Mouse (Mus musculus): Measurements from ENCODE around the gene Nup210l. TPM values are rescaled to one million over a fixed set of nuclear protein-coding genes. Genes with fewer than 3 reads are reported as not detected.
"Not testable (repeated sequence)": the region's sequence is repeated elsewhere in the genome, so short reads cannot be mapped to it uniquely, and the experiment has no call there.

Gene Nup210l
- polyA plus RNA-seq, 1 experiment from 2014 or later = 0.35 TPM

- Histone ChIP-seq H3K4me3 (ENCODE audit: low read depth, low read length) (no peak overlapping the region), H3K27me3 (ENCODE audit: control insufficient read depth, insufficient read depth, low read length) (no peaks in the 10 kb centered on the region), H3K4me2 (ENCODE audit: low read depth, low read length) (no peak overlapping the region), H3K9me3 (ENCODE audit: control insufficient read depth, low read length) (no peaks in the 10 kb centered on the region), H3K9ac (replicated peaks; ENCODE audit: low read depth, low read length) (no peak overlapping the region), H3K4me1 (ENCODE audit: control insufficient read depth, insufficient read depth, low read length) (peaks cover 11% of the 10 kb centered on the region), H3K27ac (ENCODE audit: low read depth, low read length) (no peak overlapping the region), H3K36me3 (ENCODE audit: control insufficient read depth, insufficient read depth, low read length) (peaks cover 4% of the 10 kb centered on the region; the same call in 1 of the 2 replicates)
- WGBS = 94% methylated on average over 6 of the region's 6 CpGs
- ATAC-seq (ENCODE audit: low read depth) = no peak
These were observed 146.9 kb downstream of the Nup210l start for GRCm38 (mm10) chr3:90250791-90251190.

- H3K4me2 ChIP-seq (ENCODE audit: low read depth, low read length); H3K27me3 ChIP-seq (ENCODE audit: control insufficient read depth, insufficient read depth, low read length); H3K9me3 ChIP-seq (ENCODE audit: control insufficient read depth, low read length); H3K27ac ChIP-seq (ENCODE audit: low read depth, low read length); H3K36me3 ChIP-seq (ENCODE audit: control insufficient read depth, insufficient read depth, low read length); H3K9ac ChIP-seq (replicated peaks; ENCODE audit: low read depth, low read length); ATAC-seq (ENCODE audit: low read depth); H3K4me3 ChIP-seq (ENCODE audit: low read depth, low read length): not testable (repeated sequence)
- WGBS = 95% methylated on average over 8 of the region's 12 CpGs
- peaks cover 11% of the 10 kb centered on the region for H3K4me1 ChIP-seq (ENCODE audit: control insufficient read depth, insufficient read depth, low read length)
These were observed 147.8 kb downstream of the Nup210l start for GRCm38 (mm10) chr3:90251731-90252226.

GRCm38 (mm10) chr3:90252659-90253058 lies 148.7 kb downstream of the Nup210l start:
- H3K27ac ChIP-seq (ENCODE audit: low read depth, low read length); H3K9ac ChIP-seq (replicated peaks; ENCODE audit: low read depth, low read length); H3K4me2 ChIP-seq (ENCODE audit: low read depth, low read length); H3K36me3 ChIP-seq (ENCODE audit: control insufficient read depth, insufficient read depth, low read length); H3K4me3 ChIP-seq (ENCODE audit: low read depth, low read length); H3K9me3 ChIP-seq (ENCODE audit: control insufficient read depth, low read length); ATAC-seq (ENCODE audit: low read depth); H3K27me3 ChIP-seq (ENCODE audit: control insufficient read depth, insufficient read depth, low read length): not testable (repeated sequence)
- peaks cover 11% of the 10 kb centered on the region for H3K4me1 ChIP-seq (ENCODE audit: control insufficient read depth, insufficient read depth, low read length)
- 92% methylated on average over 2 of the region's 2 CpGs for WGBS

DNA sequence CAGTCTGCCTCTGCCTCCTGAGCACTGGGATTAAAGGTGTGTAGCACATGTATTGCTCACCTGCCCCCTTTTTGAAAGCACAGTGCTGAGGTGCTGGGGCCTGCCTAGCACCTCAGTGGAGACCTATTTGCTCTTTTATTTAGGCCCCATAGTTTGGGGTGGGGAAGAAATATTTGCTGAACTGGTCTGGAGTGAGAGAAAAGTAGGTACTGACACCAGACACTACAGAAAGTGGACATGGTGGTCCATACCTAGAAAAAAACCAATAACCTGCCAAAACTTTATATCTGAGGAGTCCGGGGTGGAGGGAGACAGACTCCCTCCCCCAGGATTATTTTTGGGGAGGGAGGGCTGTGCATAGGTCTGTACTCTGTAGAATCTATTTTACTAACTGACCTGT lies 149.2 kb downstream of the Nup210l start:
- H3K4me1 ChIP-seq (ENCODE audit: control insufficient read depth, insufficient read depth, low read length) = peaks cover 11% of the 10 kb centered on the region

DNA sequence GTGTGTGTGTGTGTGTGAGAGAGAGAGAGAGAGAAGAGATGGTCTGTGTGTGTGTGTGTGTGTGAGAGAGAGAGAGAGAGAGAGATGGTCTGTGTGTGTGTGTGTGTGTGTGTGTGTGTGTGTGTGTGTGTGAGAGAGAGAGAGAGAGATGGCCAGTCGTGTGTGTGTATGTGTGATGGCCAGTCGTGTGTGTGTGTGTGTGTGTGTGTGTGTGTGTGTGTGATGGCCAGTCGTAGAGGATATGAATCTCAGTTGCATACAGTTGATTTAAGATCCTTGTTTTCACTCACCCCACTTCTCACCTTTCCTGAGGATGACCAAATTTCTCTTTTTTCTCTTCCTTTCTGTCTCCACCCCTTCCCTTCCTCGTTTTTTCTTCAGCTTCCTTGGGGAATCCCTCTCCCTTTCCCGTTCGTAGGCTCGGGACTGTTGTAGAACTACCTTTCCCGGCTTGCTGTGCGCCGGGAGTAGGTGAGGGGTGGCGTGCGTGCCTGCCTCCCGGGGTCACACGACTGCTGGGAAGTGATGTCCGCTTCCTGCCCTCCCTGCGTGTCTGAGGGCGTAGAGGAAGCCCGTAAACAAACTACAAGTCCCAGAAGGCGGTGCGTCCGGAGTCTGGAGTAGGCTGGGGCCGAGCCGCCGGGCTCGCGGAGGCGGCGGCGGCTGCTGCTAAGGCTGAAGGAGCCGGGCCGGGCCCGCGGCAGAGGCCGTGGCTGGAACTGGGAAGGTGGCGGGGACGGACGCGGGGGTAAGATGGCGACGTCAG lies 149.9 kb downstream of the Nup210l start, which contains the start of gene Crtc2:
Gene Crtc2 (plus strand): TSS at position 511 of the 766 bp plus-strand sequence.
- H3K27ac ChIP-seq (ENCODE audit: low read depth, low read length) = peak within 1 kb of the TSS; percentile 82
- H3K4me2 ChIP-seq (ENCODE audit: low read depth, low read length) = peak within 1 kb of the TSS; percentile 91
- H3K36me3 ChIP-seq (ENCODE audit: control insufficient read depth, insufficient read depth, low read length) = peaks cover 17% of the 10 kb centered on the region
- peaks cover 8% of the 10 kb centered on the region for H3K4me1 ChIP-seq (ENCODE audit: control insufficient read depth, insufficient read depth, low read length)
- 2% methylated on average over 40 of the region's 40 CpGs for WGBS
- peak; percentile 97 for ATAC-seq (ENCODE audit: low read depth)
- H3K9me3 ChIP-seq (ENCODE audit: control insufficient read depth, low read length) = no peaks in the 10 kb centered on the region
- no peaks in the 10 kb centered on the region for H3K27me3 ChIP-seq (ENCODE audit: control insufficient read depth, insufficient read depth, low read length)
- H3K9ac ChIP-seq (replicated peaks; ENCODE audit: low read depth, low read length) = peak within 1 kb of the TSS; percentile 87
- peak within 1 kb of the TSS; percentile 93 for H3K4me3 ChIP-seq (ENCODE audit: low read depth, low read length)

More for the DNA sequence above, 149.2 kb downstream of the Nup210l start:
- not testable (repeated sequence) for H3K4me3 ChIP-seq (ENCODE audit: low read depth, low read length); H3K27ac ChIP-seq (ENCODE audit: low read depth, low read length); H3K9ac ChIP-seq (replicated peaks; ENCODE audit: low read depth, low read length); ATAC-seq (ENCODE audit: low read depth); H3K27me3 ChIP-seq (ENCODE audit: control insufficient read depth, insufficient read depth, low read length); H3K9me3 ChIP-seq (ENCODE audit: control insufficient read depth, low read length)
- Histone ChIP-seq H3K4me2 (ENCODE audit: low read depth, low read length) (peak overlapping the region; percentile 91; the same call in 1 of the 2 replicates), H3K36me3 (ENCODE audit: control insufficient read depth, insufficient read depth, low read length) (peaks cover 12% of the 10 kb centered on the region)
- WGBS = 82% methylated on average over 1 of the region's 1 CpGs

DNA sequence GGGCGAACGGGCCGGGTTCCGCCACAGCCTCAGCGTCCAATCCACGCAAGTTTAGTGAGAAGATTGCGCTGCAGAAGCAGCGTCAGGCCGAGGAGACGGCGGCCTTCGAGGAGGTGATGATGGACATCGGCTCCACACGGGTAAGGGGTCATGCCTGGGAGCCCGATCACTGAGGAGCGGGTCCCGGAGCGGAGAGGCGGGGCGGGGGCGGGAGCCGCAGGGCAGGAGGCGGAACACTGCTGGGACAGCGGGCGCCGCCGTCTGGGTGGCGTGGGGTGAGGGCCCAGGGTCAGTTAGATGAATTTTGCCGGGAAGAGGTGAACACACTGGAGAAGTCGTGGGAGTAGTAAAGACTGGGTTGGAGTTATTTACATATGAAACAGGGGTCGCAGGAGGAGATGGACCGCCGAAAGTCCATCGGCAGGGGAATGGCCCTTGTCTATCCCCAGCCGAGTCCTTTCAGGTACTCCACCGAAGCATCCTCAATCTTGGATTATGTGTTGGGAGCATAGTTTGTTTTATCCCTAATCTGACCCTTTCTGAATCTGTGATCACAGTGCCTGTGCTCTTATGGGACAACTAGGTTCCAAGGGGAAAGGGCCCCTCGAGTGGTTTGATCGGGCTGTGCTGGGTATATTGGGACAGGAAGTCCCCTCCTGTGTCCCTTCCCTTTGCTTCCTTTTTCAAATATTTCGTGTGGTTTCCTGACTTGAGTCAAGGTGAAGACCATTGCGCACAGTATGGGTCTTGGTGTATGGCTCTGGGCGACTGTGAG lies 150.7 kb downstream of the Nup210l start:
- H3K9ac ChIP-seq (replicated peaks; ENCODE audit: low read depth, low read length) = peak overlapping the region; percentile 87
- ATAC-seq (ENCODE audit: low read depth) = peak; percentile 47
- no peaks in the 10 kb centered on the region for H3K27me3 ChIP-seq (ENCODE audit: control insufficient read depth, insufficient read depth, low read length)
- peaks cover 23% of the 10 kb centered on the region for H3K36me3 ChIP-seq (ENCODE audit: control insufficient read depth, insufficient read depth, low read length)
- 1% methylated on average over 41 of the region's 41 CpGs for WGBS
- H3K4me2 ChIP-seq (ENCODE audit: low read depth, low read length) = peak overlapping the region; percentile 91
- no peaks in the 10 kb centered on the region for H3K9me3 ChIP-seq (ENCODE audit: control insufficient read depth, low read length)
- H3K27ac ChIP-seq (ENCODE audit: low read depth, low read length) = peak overlapping the region; percentile 82
- peak overlapping the region; percentile 93 for H3K4me3 ChIP-seq (ENCODE audit: low read depth, low read length)
- peaks cover 7% of the 10 kb centered on the region for H3K4me1 ChIP-seq (ENCODE audit: control insufficient read depth, insufficient read depth, low read length)

GRCm38 (mm10) chr3:90255194-90255565 lies 151.2 kb downstream of the Nup210l start:
- Histone ChIP-seq H3K9ac (replicated peaks; ENCODE audit: low read depth, low read length) (peak overlapping the region; percentile 87), H3K36me3 (ENCODE audit: control insufficient read depth, insufficient read depth, low read length) (peaks cover 29% of the 10 kb centered on the region), H3K4me1 (ENCODE audit: control insufficient read depth, insufficient read depth, low read length) (peaks cover 7% of the 10 kb centered on the region), H3K9me3 (ENCODE audit: control insufficient read depth, low read length) (no peaks in the 10 kb centered on the region), H3K4me2 (ENCODE audit: low read depth, low read length) (peak overlapping the region; percentile 91), H3K27me3 (ENCODE audit: control insufficient read depth, insufficient read depth, low read length) (no peaks in the 10 kb centered on the region), H3K4me3 (ENCODE audit: low read depth, low read length) (peak overlapping the region; percentile 93), H3K27ac (ENCODE audit: low read depth, low read length) (no peak overlapping the region)
- WGBS = 24% methylated on average over 2 of the region's 2 CpGs
- no peak for ATAC-seq (ENCODE audit: low read depth)

GRCm38 (mm10) chr3:90255784-90256353 lies 151.9 kb downstream of the Nup210l start:
- Histone ChIP-seq H3K4me3 (ENCODE audit: low read depth, low read length) (no peak overlapping the region), H3K27ac (ENCODE audit: low read depth, low read length) (no peak overlapping the region), H3K27me3 (ENCODE audit: control insufficient read depth, insufficient read depth, low read length) (no peaks in the 10 kb centered on the region), H3K36me3 (ENCODE audit: control insufficient read depth, insufficient read depth, low read length) (peaks cover 32% of the 10 kb centered on the region), H3K9me3 (ENCODE audit: control insufficient read depth, low read length) (no peaks in the 10 kb centered on the region), H3K9ac (replicated peaks; ENCODE audit: low read depth, low read length) (no peak overlapping the region), H3K4me1 (ENCODE audit: control insufficient read depth, insufficient read depth, low read length) (peaks cover 7% of the 10 kb centered on the region), H3K4me2 (ENCODE audit: low read depth, low read length) (no peak overlapping the region; the same call in 1 of the 2 replicates)
- no peak for ATAC-seq (ENCODE audit: low read depth)
- 96% methylated on average over 14 of the region's 14 CpGs for WGBS
